Mouse (Mus musculus) monocyte, adult 2 months (primary cell): Measurements from ENCODE around the gene Col15a1.

Source experiments
- DNase-seq, 2 experiments: peaks; one replicate each; pipeline ENCODE4 v3.0.0; 2022; ENCODE audit warnings: low spot score in 2 of 2, low read depth in 1 of 2

The Col15a1 gene

DNA sequence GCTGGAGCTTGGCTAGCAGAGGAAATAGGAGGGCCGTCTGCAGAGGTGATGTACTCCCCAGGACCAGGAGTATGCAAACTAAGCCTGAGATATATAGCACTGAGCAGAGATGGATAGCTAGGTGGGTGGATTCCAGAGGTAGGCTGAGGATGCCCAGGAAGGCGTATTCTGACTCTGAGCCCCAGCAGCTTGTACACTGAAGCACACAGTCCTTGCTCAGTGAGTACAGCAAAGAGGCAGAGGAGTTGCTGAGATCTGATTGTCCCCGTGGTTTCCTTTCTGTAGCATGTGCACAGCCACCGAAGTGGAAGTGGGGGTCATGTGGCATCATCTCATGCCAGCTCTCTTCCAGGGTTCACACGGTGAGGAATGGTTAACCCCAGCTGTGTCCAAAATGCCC is 54.0 kb downstream of the Col15a1 start:
- DNase-seq = no peak

DNA sequence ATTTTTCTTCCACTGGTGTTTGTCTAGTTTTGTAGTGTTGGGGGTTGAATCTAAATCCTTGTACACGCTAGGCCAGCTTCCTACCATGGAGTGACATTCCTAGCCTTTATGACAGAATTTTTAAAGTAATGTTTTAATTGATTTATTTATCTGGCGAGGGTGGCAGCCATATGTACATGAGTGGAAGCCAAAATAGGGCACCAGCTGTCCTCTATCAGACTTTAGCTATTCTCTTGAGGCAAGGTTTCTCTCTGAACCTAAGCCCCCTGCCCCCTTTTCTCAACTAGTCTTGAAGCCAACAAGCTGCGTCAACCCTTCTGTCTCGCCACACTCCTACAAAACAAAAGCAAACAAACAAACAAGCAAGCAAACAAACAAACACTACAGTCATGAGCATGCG is 57.6 kb downstream of the Col15a1 start:
- DNase-seq = no peak

GRCm38 (mm10) chr4:47272452-47273130 is 64.6 kb downstream of the Col15a1 start:
- no peak for DNase-seq

- no peak for DNase-seq
Measured at GRCm38 (mm10) chr4:47273795-47274194, 65.8 kb downstream of the Col15a1 start.

DNA sequence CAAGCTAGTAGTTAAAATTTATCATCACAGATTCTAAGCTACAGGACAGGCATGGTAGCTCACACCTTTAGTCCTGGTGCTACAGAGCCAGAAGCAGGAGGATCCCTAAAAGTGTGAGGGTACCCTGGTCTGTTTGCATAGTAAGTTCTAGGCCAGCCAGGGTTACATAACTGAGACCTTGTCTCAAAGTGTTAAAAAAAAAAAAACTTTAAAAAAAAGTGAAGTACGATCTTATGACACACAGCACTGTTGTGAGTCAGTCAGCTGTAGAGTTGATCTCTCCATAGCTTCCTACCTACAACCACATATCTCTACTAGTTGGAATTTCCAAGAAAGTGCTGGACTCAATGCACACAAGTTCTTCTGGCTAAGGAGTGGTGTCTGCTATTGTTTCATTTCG is 67.0 kb downstream of the Col15a1 start:
- DNase-seq = no peak

GRCm38 (mm10) chr4:47278397-47278796 is 70.4 kb downstream of the Col15a1 start:
- DNase-seq = no peak

- no peak for DNase-seq
Measured at GRCm38 (mm10) chr4:47279085-47279707, 71.2 kb downstream of the Col15a1 start.

GRCm38 (mm10) chr4:47280126-47280525 is 72.2 kb downstream of the Col15a1 start:
- DNase-seq = no peak

GRCm38 (mm10) chr4:47281920-47282682 is 74.1 kb downstream of the Col15a1 start:
- DNase-seq = no peak

- DNase-seq = no peak
Measured at GRCm38 (mm10) chr4:47284311-47284710, 76.3 kb downstream of the Col15a1 start.

DNA sequence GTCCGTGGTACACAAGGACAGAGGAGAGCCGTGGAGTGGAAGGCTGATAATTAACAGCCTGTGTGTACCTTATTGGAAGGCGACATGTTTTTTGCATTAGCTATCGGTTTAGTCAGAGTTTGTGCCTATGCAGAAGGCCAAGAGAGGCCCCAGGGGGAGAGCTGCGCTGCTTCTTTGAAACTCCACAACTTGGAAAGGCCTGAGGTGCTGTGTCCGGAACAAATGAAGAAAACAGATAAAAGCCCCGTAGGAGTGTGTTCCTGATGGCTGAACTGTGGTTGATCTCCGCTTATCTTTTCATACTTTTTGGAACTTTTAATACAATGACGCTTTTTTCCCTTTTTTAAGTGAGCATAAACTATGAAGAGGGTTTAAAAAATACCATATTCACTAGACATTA is 76.9 kb downstream of the Col15a1 start:
- DNase-seq = no peak

DNA sequence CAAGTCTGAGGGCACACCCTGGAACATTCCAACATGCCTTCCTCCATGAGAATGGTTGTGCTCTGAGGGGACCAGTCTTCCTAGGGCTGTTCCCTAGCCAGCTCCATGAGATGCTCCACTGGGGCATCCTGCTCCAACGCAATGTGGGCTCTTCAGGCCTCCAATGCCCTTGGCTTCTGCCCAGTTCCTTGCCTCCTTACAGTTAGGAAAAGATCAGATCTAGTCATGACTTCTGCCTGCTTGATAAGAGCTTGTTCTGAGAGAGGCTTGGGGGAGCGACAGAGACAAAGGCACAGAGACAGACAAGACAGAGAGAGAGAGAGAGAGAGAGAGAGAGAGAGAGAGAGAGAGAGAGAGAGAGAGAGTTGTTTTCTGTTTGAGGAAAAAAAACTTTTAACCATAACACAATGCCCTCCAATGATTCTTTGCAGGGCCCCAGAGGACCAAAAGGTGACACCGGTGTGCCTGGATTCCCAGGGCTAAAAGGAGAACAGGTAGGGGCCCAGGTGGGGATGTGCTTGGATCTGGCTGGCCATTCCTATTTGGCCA is 78.7 kb downstream of the Col15a1 start:
- no peak for DNase-seq

DNA sequence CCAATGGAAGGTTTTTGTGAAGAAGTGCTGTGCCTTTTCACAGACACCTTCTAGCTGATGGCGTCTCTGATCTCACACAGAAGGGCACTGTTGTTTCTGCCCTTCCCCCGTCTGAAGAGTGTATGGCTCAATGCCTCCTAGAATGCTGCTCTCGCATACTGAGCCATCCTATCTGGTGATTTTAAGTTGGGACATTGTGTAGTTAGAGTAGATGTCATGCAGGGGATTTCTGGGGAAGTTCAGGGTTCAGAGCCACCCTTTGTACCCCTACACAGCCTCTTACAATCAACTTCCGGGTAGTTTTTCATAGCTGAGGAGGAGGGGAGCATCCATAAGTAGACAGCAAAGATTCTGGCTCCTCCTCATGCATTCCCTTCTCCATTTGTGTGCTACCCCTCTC is 79.5 kb downstream of the Col15a1 start:
- no peak for DNase-seq

DNA sequence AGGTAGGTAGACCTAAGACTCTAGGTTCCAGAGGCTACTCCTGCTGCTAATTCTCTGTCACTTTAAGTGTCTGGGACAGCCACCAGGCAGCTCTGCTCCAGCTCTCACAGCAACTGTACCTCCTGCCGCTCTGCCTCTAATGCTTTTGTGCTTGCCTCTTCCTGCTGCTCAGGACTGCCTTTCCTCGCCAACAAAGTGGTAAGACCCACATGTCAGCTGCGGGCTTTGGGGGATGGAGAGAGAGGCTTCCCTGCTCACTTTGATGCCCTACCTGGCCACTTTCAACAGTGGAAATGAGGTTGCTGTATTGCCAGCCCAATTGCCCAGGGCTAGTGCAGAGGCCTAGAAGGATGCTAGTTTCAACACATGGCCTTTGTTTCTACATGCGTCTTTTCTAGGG is 80.3 kb downstream of the Col15a1 start:
- DNase-seq = no peak

DNA sequence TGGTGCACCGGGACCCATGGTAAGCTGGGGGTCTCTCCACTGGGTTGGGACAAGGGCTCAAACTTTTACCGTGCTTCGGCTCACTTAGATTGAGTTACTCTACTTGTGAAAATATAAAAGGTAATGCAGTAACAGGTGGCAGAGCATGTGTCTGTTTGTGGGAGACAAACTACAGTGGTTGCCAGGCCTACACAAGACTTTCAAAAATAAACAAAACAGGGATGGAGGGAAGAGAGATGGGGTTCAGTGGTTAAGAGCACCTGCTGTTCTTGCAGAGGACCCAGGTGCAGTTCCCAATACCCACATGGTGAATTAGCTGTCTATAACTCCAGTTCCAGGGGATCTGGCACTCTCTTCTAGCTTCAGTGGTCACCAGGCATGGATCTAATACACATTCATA is 81.6 kb downstream of the Col15a1 start:
- DNase-seq = no peak

GRCm38 (mm10) chr4:47290448-47290847 is 82.5 kb downstream of the Col15a1 start:
- no peak for DNase-seq

DNA sequence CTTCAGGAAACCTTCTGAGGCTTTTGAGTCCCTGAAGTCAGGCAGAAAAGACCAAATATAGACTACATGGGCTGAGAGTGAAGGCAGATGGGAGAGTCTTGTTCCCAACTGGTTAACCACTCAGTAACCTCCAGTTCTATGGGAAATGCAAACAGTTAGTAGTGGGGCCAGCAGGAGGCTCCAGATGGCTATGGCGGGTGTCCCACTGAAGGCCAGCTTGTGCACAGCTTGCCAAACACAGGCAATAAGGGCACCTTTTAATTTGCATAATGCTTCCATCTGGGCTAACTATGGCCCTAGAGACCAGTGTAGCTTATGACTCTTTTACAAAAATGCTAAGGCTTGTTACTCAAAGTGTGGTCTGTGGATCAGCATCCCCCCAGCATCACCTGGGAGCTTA is 83.1 kb downstream of the Col15a1 start:
- DNase-seq = no peak

- no peak for DNase-seq
Measured at GRCm38 (mm10) chr4:47292956-47293355, 85.0 kb downstream of the Col15a1 start.

GRCm38 (mm10) chr4:47293771-47294543 is 86.0 kb downstream of the Col15a1 start:
- DNase-seq = no peak

DNA sequence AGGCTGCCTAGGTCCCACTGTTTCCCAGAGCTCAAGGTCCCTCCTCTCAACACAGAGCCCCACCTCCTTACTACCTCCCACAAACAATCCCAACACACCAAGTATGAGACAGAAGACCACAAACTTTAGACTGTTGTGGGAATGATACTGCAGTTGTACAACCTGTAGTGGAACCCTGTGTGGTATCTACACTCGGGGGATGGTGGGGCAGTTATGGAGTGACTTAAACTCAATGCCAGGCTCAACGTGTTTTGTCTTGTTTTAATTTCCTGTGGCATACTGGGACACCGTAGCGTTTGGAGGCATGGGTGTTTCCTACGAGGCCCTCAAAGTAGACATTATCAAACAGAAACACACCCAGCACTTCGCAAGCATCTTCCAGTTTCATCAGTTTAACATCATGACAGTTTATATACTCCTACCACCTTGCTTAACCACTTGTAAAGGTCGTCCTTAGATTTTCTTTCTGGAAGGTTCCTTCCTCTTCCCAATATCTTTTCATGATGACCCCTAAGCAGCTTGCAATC is 86.6 kb downstream of the Col15a1 start:
- no peak for DNase-seq

- no peak for DNase-seq
Measured at GRCm38 (mm10) chr4:47295547-47295946, 87.6 kb downstream of the Col15a1 start.
